ENCODE assay signal across 13 mouse cellular contexts in genomic region chr4:100386272-100386988, GRCm38 (mm10).
DNase-seq lines count a peak whose midpoint lies in the region; TF ChIP-seq lines count a peak whose summit lies in the region.
"Had no signal": no experiment of that assay in that cellular context is flagged by ENCODE, and none has a peak within 500 bp of the region (broad histone marks: within the 10 kb centered on the region; RNA-seq: fewer than 3 reads in every experiment).

No protein-coding gene starts in this region.

- no peaks in the 10 kb centered on the region for H3K4me1 ChIP-seq in lung, adult 2 months (ENCODE audit: control insufficient read depth, insufficient read depth, low read length)
- peaks cover 18% of the 10 kb centered on the region for H3K4me1 ChIP-seq in cerebellum, adult 2 months (ENCODE audit: control insufficient read depth, insufficient read depth, low read length)
- H3K4me1 ChIP-seq: megakaryocyte, embryonic 14.5 days had no signal

- H3K27ac ChIP-seq in cerebellum, adult 2 months (ENCODE audit: insufficient read depth, low read length) = 0 out of 2 replicates have a peak overlapping the region, but pooled peaks have one; percentile 17
- H3K27ac ChIP-seq: embryonic facial prominence, embryonic 13.5 days had no signal

- H3K4me3 ChIP-seq in lung, adult 2 months (replicated peaks; ENCODE audit: extremely low read depth, low read depth, low read length) = no peak overlapping the region
- H3K4me3 ChIP-seq in cerebellum, adult 2 months (replicated peaks; ENCODE audit: insufficient read depth, low read depth, low read length) = no peak overlapping the region
- H3K4me3 ChIP-seq: embryonic facial prominence, embryonic 13.5 days; megakaryocyte, embryonic 14.5 days had no signal

- 57% methylated on average over 5 of the region's 5 CpGs for WGBS in lung, adult 2 months
- 17% methylated on average over 5 of the region's 5 CpGs for WGBS in cerebellum, adult 2 months

- no peaks in the 10 kb centered on the region for H3K27me3 ChIP-seq in cerebellum, adult 2 months (ENCODE audit: control insufficient read depth, insufficient read depth, low read length)
- H3K27me3 ChIP-seq: embryonic facial prominence, embryonic 13.5 days; megakaryocyte, embryonic 14.5 days had no signal

- no peak for TF ChIP-seq POLR2A in lung, adult 2 months (IDR thresholded peaks at IDR 0.05; ENCODE audit: borderline replicate concordance, extremely low read depth, low read depth, low read length)
- no peak for TF ChIP-seq POLR2A in cerebellum, adult 2 months (IDR thresholded peaks at IDR 0.05; ENCODE audit: borderline replicate concordance, insufficient read depth, low read length)

- TF ChIP-seq CTCF in lung, adult 2 months (IDR thresholded peaks at IDR 0.05; ENCODE audit: insufficient read depth, low read length) = 0 out of 2 replicates have a peak, but pooled peaks have one; percentile 7
- TF ChIP-seq CTCF in cerebellum, adult 2 months (IDR thresholded peaks at IDR 0.05; ENCODE audit: borderline replicate concordance, insufficient read depth, low read depth, low read length) = peak; percentile 56; the same call in 1 of the 2 replicates

- peak; percentile 45 for DNase-seq in heart, adult 11 months
- DNase-seq in heart, adult 9 months (ENCODE audit: low spot score in 2 of 2) = no peak
- no peak for DNase-seq in lung, adult 2 months
- DNase-seq in lung, postnatal 25 days (ENCODE audit: low spot score) = no peak
- peak; percentile 45 to 66 for DNase-seq in cerebellum, adult 2 months
- DNase-seq in lung, postnatal 10 days = peak; percentile 16
- no peak for DNase-seq in left cerebral cortex, adult 8-10 months (ENCODE audit: low spot score in 2 of 2)
- no peak for DNase-seq in layer of hippocampus, postnatal 10 days (ENCODE audit: low spot score in 2 of 2)
- DNase-seq: adrenal gland, adult 2 months; gastrocnemius, postnatal 25 days; right cerebral cortex, postnatal 25 days had no signal

Comparison
In these comparisons a context has a peak if more than half of its experiments do, and no peak if none do; other contexts are left out.
1. DNase-seq: peak in heart, adult 11 months (single experiment), cerebellum, adult 2 months (2 of 2) and lung, postnatal 10 days (single experiment); none in heart, adult 9 months (0 of 2), lung, adult 2 months (single experiment), lung, postnatal 25 days (single experiment), left cerebral cortex, adult 8-10 months (0 of 2) and layer of hippocampus, postnatal 10 days (0 of 2).